Mouse (Mus musculus) spleen, adult 2 months (tissue): ENCODE measurements around the gene Gbf1. TPM values are rescaled to one million over a fixed set of nuclear protein-coding genes. Genes with fewer than 3 reads are reported as not detected.

Source experiments
- DNase-seq, 2 experiments: peaks; one replicate each; pipeline versions ENCODE4 v3.0.0 to v3.0.0-alpha.2; 2012 to 2021; ENCODE audit warnings: low spot score in 2 of 2, low read depth in 1 of 2
- H3K27ac ChIP-seq: fragments of 200-500 bp; 2 replicates; pipeline ENCODE4 v1.5.1; 2012; ENCODE audit warnings: low read length, inconsistent platforms; ENCODE audit not compliant: insufficient read depth
- H3K27me3 ChIP-seq: fragments of 200-500 bp; 2 replicates; pipeline ENCODE4 v1.6.1; 2012; ENCODE audit warnings: mild to moderate bottlenecking, moderate library complexity, low read length, inconsistent platforms; ENCODE audit not compliant: control insufficient read depth, insufficient read depth
- H3K36me3 ChIP-seq: fragments of 200-500 bp; 2 replicates; pipeline ENCODE4 v1.6.1; 2012; ENCODE audit warnings: mild to moderate bottlenecking, low read length, inconsistent platforms; ENCODE audit not compliant: control insufficient read depth, insufficient read depth
- H3K4me1 ChIP-seq: fragments of 200-500 bp; 2 replicates; pipeline ENCODE4 v1.6.1; 2011; ENCODE audit warnings: inconsistent platforms; ENCODE audit not compliant: control insufficient read depth, insufficient read depth, insufficient read length
- H3K4me3 ChIP-seq: fragments of 200-500 bp; 2 replicates; pipeline ENCODE4 v1.5.1; 2011; ENCODE audit warnings: mild to moderate bottlenecking, inconsistent platforms; ENCODE audit not compliant: insufficient read depth, insufficient read length; ENCODE audit errors: extremely low read depth
- CTCF ChIP-seq: fragments of 200-500 bp; IDR thresholded peaks from 2 replicates; pipeline ENCODE4 v1.5.1; 2011; ENCODE audit warnings: mild to moderate bottlenecking, inconsistent platforms; ENCODE audit not compliant: insufficient read depth, insufficient read length, insufficient replicate concordance; ENCODE audit errors: extremely low read depth
- POLR2A ChIP-seq: fragments of 200-500 bp; IDR thresholded peaks from 2 replicates; pipeline ENCODE4 v1.6.1; 2011; ENCODE audit warnings: low read depth, low read length, inconsistent platforms
- WGBS: fragments of 180-500 bp; shearing (Covaris S2); methylation state at CpG from one replicate; pipeline ENCODE4 v1.1.7; 2018; 5-methylcytosine and 5-hydroxymethylcytosine counted together
- polyA plus RNA-seq: library from polyadenylated mRNA; depleted of rRNA; stranded (reverse); fragments of >200 nt; gene quantifications from 2 replicates; pipeline ENCODE4 v1.2.3, GENCODE M21; 2012

Gene Gbf1
- polyA plus RNA-seq, 1 experiment = 67.7 TPM

DNA sequence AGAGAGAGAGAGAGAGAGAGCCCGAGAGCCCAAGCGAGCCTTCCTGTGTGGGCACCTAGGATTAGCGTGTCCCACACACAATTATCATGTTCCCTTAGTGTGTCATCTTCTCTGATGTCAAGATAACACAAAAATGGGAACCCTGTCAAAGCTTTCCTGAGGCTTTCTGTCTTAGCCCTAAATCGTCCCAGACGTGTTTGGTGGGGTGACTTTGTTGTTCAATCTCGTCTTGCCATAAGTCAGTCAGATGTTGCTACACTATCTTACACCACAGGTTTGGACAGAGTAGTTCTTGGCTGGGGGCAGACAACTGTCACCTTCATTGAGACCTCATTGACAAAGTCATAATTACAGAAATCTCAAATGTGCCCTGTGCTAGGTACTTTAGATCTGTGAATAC, 19.7 kb upstream of the Gbf1 start:
- TF ChIP-seq POLR2A (no peak), CTCF (no peak)
- 11% methylated on average over 6 of the region's 6 CpGs for WGBS
- H3K4me1 ChIP-seq = peaks cover 16% of the 10 kb centered on the region
- DNase-seq = no peak
- no peak overlapping the region for H3K27ac ChIP-seq
- H3K36me3 ChIP-seq = no peaks in the 10 kb centered on the region
- no peak overlapping the region for H3K4me3 ChIP-seq
- peaks cover 14% of the 10 kb centered on the region for H3K27me3 ChIP-seq

DNA sequence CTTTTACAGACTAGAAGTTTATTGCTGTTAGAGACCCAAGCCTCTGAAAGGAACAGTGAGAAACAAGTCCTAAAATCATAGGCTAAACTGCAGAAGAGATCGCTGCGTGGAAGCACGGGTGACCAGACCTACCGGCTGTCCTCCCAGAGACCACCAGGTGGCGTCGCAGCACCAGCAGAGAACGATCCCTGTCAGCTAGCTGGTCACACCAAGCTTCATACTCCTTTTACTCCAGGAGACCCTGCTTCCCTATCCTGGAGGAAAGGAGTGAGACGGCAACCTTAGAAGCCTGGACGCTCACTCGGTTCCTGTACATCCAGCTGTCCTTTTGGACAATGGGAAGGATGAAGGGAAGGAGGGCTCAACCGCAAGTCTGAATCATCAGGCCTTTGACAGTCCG, 17.0 kb upstream of the Gbf1 start:
- TF ChIP-seq POLR2A = no peak
- peak; percentile 99 for TF ChIP-seq CTCF
- DNase-seq = peak; percentile 55 to 85
- 2% methylated on average over 12 of the region's 12 CpGs for WGBS
- Histone ChIP-seq H3K4me1 (peaks cover 16% of the 10 kb centered on the region), H3K36me3 (no peaks in the 10 kb centered on the region), H3K27me3 (peaks cover 16% of the 10 kb centered on the region), H3K27ac (no peak overlapping the region), H3K4me3 (peak overlapping the region; percentile 57; the same call in 1 of the 2 replicates)

DNA sequence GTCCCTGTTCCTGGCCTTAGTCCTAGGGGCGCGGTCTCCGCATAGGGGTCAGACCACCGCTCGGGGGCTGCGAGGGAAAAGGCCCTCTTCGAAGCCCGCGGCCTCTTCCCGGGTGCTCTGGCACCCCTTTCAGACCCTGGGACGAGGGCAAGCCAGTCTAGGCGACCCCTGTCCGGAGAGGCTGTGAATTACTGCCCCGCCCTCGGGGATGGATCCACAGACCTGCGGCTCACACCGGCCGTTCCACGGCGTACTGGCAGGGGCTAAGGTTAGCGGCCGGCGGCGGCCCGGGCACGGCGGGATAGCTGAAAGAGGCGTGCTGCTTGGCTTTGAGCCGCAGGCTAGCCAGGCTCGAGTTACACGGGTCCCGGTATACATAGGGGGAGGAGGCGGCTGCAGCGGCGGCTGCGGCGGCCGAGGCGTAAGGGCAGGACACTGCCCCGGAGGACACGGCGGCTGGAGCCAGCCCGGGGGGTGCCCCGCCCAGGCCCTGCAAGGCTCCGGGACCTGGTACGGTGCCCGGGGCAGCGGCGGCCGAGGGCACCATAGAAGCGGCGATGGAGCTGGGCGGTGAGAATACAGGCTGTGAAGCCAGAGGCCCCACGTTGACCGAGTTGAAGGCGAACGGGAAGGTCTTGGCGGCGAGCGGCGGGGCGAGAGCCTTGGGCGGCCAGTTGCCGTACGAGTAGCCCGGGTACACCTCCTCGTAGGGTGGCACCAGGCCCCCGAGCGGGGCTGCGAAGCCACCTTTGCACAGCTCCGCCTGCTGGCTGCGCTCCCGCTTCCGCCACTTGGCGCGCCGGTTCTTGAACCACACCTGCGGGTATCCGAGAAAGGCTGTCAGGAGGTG, 16.3 kb upstream of the Gbf1 start:
- Histone ChIP-seq H3K27me3 (peaks cover 14% of the 10 kb centered on the region), H3K27ac (no peak overlapping the region), H3K4me1 (peaks cover 16% of the 10 kb centered on the region), H3K4me3 (peak overlapping the region; percentile 57; the same call in 1 of the 2 replicates), H3K36me3 (no peaks in the 10 kb centered on the region)
- DNase-seq = peak in 1 of 2 experiments; percentile 73
- 2% methylated on average over 70 of the region's 79 CpGs for WGBS
- TF ChIP-seq CTCF (peak; percentile 35; the same call in 1 of the 2 replicates), POLR2A (no peak)

DNA sequence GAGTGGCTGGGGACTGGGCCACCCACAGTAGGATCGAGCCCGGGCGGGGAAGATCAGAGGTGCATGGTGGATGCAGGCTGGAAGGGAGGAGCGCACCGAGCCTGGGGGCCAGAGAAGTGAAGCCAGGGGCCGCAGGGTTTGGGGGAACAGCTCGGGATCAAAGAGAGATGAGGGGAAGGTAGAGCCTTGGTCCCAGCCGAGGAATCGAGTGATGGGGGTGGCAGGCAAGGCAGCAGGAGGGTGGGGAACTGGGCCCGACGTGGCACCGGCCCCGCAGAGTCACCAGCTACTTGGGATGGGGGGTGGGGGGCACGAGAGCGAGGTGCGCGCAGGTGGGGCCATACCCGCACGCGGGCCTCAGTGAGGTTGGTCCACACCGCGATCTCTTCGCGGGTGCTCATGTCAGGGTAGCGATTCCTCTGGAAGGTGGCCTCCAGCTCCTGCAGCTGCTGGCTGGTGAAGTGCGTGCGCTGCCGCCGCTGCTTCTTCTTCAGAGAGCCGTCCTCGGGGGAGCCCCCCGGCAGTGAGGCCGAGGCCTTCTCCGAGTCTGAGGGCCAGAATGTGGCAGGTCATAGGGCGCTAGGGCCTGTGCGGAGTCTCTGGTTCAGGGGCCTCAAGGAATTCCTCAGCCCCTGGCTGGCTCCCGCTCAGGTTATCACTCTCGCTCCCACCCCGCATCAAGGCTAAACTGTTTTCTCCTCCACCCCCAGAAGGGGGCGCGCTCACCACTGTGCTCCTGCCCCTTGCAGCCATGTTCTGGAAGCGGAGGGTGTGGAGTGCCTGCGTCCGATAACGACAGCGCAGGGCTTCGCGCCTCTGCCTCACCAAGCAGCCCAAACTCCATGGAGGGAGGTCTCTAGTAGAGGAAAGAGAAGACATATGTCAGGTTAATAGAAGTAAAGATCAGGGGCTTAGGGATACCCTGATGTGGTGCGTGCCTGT, 15.4 kb upstream of the Gbf1 start:
- peak overlapping the region; percentile 57; the same call in 1 of the 2 replicates for H3K4me3 ChIP-seq
- no peak overlapping the region for H3K27ac ChIP-seq
- no peaks in the 10 kb centered on the region for H3K36me3 ChIP-seq
- peaks cover 10% of the 10 kb centered on the region; the same call in 1 of the 2 replicates for H3K27me3 ChIP-seq
- peak in 1 of 2 experiments; percentile 70 for DNase-seq
- WGBS = 4% methylated on average over 49 of the region's 49 CpGs
- TF ChIP-seq CTCF (peak; percentile 92), POLR2A (no peak)
- peaks cover 14% of the 10 kb centered on the region for H3K4me1 ChIP-seq

DNA sequence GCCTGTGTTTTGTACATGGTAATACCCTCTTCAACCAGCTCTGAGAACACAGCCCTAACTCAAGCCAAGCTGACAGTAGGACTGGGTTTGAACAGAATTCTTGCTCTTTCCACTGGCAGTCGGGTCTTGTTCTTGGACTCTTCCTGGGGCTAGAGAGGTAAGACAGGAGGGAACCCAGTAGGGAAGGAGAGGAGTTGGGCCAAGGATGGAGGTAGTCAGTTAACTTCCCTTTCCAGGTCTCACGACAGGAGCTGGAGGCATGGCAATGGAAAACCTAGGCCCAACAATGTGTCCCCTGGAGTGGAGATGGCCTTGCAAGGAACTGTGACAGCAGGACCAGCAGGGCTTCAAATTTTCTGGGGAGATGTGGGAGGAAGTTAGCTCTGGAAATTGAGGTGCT, 12.0 kb upstream of the Gbf1 start:
- Histone ChIP-seq H3K4me1 (peaks cover 13% of the 10 kb centered on the region), H3K4me3 (no peak overlapping the region), H3K36me3 (no peaks in the 10 kb centered on the region), H3K27ac (no peak overlapping the region), H3K27me3 (peaks cover 10% of the 10 kb centered on the region; the same call in 1 of the 2 replicates)
- 61% methylated on average over 2 of the region's 2 CpGs for WGBS
- no peak for DNase-seq
- no peak for TF ChIP-seq POLR2A
- no peak for TF ChIP-seq CTCF

DNA sequence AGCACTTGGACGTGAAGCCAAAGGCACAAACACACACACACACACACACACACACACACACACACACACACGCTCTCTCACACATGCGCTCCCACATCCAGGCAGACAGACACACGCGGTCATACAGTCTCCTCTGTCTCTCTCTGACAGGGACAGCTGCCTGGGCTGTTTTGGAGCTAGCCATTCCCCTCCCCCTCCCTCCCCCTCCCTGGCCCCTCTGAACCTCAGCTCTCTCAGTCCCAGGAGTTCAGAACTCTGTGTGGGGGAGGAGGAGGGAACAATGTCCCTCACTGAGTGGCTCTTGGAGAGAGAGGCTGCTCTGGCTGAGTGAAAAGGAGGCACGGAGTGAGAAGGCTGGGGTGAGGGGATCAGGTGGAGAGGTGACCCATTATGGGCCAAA, 11.2 kb upstream of the Gbf1 start:
- Histone ChIP-seq H3K27ac (no peak overlapping the region), H3K36me3 (no peaks in the 10 kb centered on the region), H3K4me3 (no peak overlapping the region), H3K4me1 (peaks cover 6% of the 10 kb centered on the region), H3K27me3 (peaks cover 4% of the 10 kb centered on the region; the same call in 1 of the 2 replicates)
- TF ChIP-seq CTCF (no peak), POLR2A (no peak)
- no peak for DNase-seq
- 66% methylated on average over 6 of the region's 6 CpGs for WGBS
